Mouse (Mus musculus) CD4-positive, CD25-positive, alpha-beta regulatory T cell, adult 2 months (primary cell): ENCODE measurements around the gene Erc2.

ENCODE experiments used
- DNase-seq: peaks from one replicate; pipeline ENCODE4 v3.0.0-alpha.2; 2012; ENCODE audit warnings: low read depth, low spot score

Gene Erc2

GRCm38 (mm10) chr14:28060891-28061290 is 438.7 kb downstream of the Erc2 start:
- DNase-seq: no peak

- DNase-seq: no peak
Observed at GRCm38 (mm10) chr14:28061649-28062375, 439.6 kb downstream of the Erc2 start.

GRCm38 (mm10) chr14:28068021-28068420 is 445.8 kb downstream of the Erc2 start:
- DNase-seq: no peak

- no peak for DNase-seq
Observed at GRCm38 (mm10) chr14:28069826-28070225, 447.6 kb downstream of the Erc2 start.

GRCm38 (mm10) chr14:28072561-28072960 is 450.3 kb downstream of the Erc2 start:
- DNase-seq: no peak

GRCm38 (mm10) chr14:28089636-28090443 is 467.6 kb downstream of the Erc2 start:
- no peak for DNase-seq

- no peak for DNase-seq
Observed at GRCm38 (mm10) chr14:28091367-28091766, 469.1 kb downstream of the Erc2 start.

- no peak for DNase-seq
Observed at GRCm38 (mm10) chr14:28093214-28093613, 471.0 kb downstream of the Erc2 start.

GRCm38 (mm10) chr14:28093913-28094312 is 471.7 kb downstream of the Erc2 start:
- DNase-seq: no peak

GRCm38 (mm10) chr14:28099084-28099483 is 476.9 kb downstream of the Erc2 start:
- no peak for DNase-seq

- no peak for DNase-seq
Observed at GRCm38 (mm10) chr14:28113121-28113520, 490.9 kb downstream of the Erc2 start.

- no peak for DNase-seq
Observed at GRCm38 (mm10) chr14:28120851-28121250, 498.6 kb downstream of the Erc2 start.

GRCm38 (mm10) chr14:28126842-28127241 is 504.6 kb downstream of the Erc2 start:
- no peak for DNase-seq

- no peak for DNase-seq
Observed at GRCm38 (mm10) chr14:28128999-28129398, 506.8 kb downstream of the Erc2 start.

GRCm38 (mm10) chr14:28143998-28144397 is 521.8 kb downstream of the Erc2 start:
- no peak for DNase-seq

GRCm38 (mm10) chr14:28147201-28147600 is 525.0 kb downstream of the Erc2 start:
- DNase-seq: no peak

- no peak for DNase-seq
Observed at GRCm38 (mm10) chr14:28150942-28151341, 528.7 kb downstream of the Erc2 start.

GRCm38 (mm10) chr14:28155706-28156105 is 533.5 kb downstream of the Erc2 start:
- DNase-seq: no peak

- DNase-seq: no peak
Observed at GRCm38 (mm10) chr14:28160852-28161251, 538.6 kb downstream of the Erc2 start.

GRCm38 (mm10) chr14:28164642-28165408 is 542.6 kb downstream of the Erc2 start:
- DNase-seq: no peak

- DNase-seq: no peak
Observed at GRCm38 (mm10) chr14:28165621-28166211, 543.5 kb downstream of the Erc2 start.

GRCm38 (mm10) chr14:28170711-28171110 is 548.5 kb downstream of the Erc2 start:
- no peak for DNase-seq
